Mouse (Mus musculus): ENCODE results near the gene Nup107. TPM values are rescaled to one million over a fixed set of nuclear protein-coding genes. Genes with fewer than 3 reads are reported as not detected.
"Not testable (repeated sequence)": the region's sequence is repeated elsewhere in the genome, so short reads cannot be mapped to it uniquely, and the experiment has no call there.

Nup107 gene
- total RNA-seq, 2 experiments from 2014 or later, result 9.1 to 11.0 TPM

GRCm38 (mm10) chr10:117766111-117766895 is 26.2 kb downstream of the Nup107 start:
- DNase-seq (ENCODE audit: low spot score in 2 of 2), result no peak

GRCm38 (mm10) chr10:117765116-117765894 is 27.2 kb downstream of the Nup107 start:
- DNase-seq (ENCODE audit: low spot score in 2 of 2), result no peak

- DNase-seq (ENCODE audit: low spot score in 2 of 2), result no peak
Measured at GRCm38 (mm10) chr10:117764598-117764997, 27.9 kb downstream of the Nup107 start.

GRCm38 (mm10) chr10:117763588-117764190 is 28.8 kb downstream of the Nup107 start:
- no peak for DNase-seq (ENCODE audit: low spot score in 2 of 2)

- DNase-seq (ENCODE audit: low spot score in 2 of 2), result no peak
Measured at GRCm38 (mm10) chr10:117762966-117763365, 29.5 kb downstream of the Nup107 start.

GRCm38 (mm10) chr10:117762281-117762830 is 30.1 kb downstream of the Nup107 start:
- no peak for DNase-seq (ENCODE audit: low spot score in 2 of 2)

- no peak for DNase-seq (ENCODE audit: low spot score in 2 of 2)
Measured at GRCm38 (mm10) chr10:117761551-117761950, 31.0 kb downstream of the Nup107 start.

- no peak for DNase-seq (ENCODE audit: low spot score in 2 of 2)
Measured at GRCm38 (mm10) chr10:117760831-117761335, 31.6 kb downstream of the Nup107 start.

- no peak for DNase-seq (ENCODE audit: low spot score in 2 of 2)
Measured at GRCm38 (mm10) chr10:117759844-117760630, 32.5 kb downstream of the Nup107 start.

- DNase-seq (ENCODE audit: low spot score in 2 of 2), result no peak
Measured at GRCm38 (mm10) chr10:117758749-117759727, 33.5 kb downstream of the Nup107 start.

- DNase-seq (ENCODE audit: low spot score in 2 of 2), result not testable (repeated sequence)
Measured at GRCm38 (mm10) chr10:117758344-117758743, 34.2 kb downstream of the Nup107 start.

- DNase-seq (ENCODE audit: low spot score in 2 of 2), result no peak
Measured at GRCm38 (mm10) chr10:117757796-117758342, 34.6 kb downstream of the Nup107 start.

- DNase-seq (ENCODE audit: low spot score in 2 of 2), result no peak
Measured at GRCm38 (mm10) chr10:117757259-117757658, 35.2 kb downstream of the Nup107 start.

GRCm38 (mm10) chr10:117756784-117757183 is 35.7 kb downstream of the Nup107 start:
- no peak for DNase-seq (ENCODE audit: low spot score in 2 of 2)

GRCm38 (mm10) chr10:117755799-117756467 is 36.6 kb downstream of the Nup107 start:
- DNase-seq (ENCODE audit: low spot score in 2 of 2), result no peak

- no peak for DNase-seq (ENCODE audit: low spot score in 2 of 2)
Measured at GRCm38 (mm10) chr10:117755086-117755798, 37.3 kb downstream of the Nup107 start.

GRCm38 (mm10) chr10:117754609-117754940 is 37.9 kb downstream of the Nup107 start:
- DNase-seq (ENCODE audit: low spot score in 2 of 2), result no peak
